Mouse (Mus musculus): ENCODE measurements around the gene Bbs4. TPM values are rescaled to one million over a fixed set of nuclear protein-coding genes. Genes with fewer than 3 reads are reported as not detected.

Gene Bbs4
- polyA plus RNA-seq, 1 experiment, result 11.2 TPM

DNA sequence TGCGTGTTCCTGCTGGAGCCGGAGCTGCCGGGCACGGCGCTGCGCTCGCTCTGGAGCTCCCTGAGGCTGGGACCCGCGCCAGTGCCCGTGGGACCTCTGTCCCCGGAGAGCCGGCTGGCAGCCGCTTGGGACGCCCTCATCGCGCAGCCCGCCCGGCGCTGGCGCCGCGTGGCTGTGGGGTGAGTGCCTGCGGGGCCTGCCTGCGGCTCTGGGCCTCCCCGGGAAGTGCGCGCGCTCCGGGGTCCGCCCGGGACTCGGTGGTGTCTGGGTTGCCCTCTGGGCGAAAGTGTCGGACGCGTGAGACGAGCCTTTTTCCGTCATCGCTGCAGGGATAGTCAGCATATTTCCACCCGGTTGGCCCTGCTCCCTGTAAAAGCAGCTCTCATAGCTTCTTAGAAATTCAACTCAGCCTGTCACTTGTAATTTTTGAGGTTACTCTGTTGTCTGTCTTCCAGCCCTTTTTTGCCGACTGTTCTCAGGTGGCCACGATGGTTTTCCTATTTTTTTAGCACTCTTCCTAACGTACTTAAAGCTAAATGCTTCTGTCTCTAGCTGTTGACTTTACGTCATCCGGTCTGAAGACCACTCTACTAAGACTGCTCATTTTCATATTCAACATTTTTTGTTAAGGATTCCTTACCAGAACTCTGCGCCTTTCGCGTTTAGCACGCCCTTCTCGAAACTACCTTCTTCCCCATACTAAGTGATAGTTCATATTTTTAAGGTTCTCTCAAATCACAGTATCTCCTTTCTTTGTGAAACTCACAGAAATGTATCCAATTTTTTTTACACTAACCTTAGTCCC lies 61.4 kb downstream of the Bbs4 start:
- DNase-seq (ENCODE audit: low spot score), result no peak

DNA sequence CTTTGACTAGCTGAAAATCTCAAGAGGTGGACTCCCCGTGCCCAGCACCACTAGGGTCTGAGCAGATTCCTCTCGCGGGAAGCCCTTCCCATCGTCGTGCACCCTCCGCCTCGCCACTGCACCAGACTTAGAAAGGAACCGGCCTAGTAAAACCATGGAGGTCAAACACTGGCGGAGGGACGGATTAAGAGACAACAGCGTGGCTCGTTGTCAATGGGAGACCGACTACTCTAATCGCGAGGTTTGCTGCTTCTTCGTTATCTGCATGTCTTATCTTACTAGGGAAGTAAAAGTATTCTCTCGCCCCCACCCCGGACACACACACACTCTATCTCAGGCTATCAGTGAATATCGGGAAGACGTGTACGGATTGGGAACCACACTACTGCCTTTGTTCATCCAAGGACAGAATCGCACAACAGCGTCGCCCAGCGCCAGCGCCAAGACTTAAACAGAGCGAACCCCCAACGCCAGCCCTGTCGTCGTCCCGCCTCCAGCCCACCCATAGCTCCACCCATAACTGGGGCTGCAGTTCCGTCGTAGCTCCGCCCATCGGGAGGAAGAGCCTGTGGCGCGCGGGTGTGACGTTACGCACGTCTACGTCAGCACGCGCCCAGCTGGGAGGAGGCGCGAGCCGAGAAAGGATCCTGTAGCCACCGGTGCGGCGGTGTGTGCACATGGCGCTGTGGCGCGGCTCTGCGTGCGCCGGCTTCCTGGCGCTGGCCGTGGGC lies 62.2 kb downstream of the Bbs4 start, which contains the start of gene Adpgk:
Gene Adpgk, plus strand, starts transcription at position 602 of the 731 bp plus-strand sequence.
- peak; percentile 93 for DNase-seq (ENCODE audit: low spot score)

DNA sequence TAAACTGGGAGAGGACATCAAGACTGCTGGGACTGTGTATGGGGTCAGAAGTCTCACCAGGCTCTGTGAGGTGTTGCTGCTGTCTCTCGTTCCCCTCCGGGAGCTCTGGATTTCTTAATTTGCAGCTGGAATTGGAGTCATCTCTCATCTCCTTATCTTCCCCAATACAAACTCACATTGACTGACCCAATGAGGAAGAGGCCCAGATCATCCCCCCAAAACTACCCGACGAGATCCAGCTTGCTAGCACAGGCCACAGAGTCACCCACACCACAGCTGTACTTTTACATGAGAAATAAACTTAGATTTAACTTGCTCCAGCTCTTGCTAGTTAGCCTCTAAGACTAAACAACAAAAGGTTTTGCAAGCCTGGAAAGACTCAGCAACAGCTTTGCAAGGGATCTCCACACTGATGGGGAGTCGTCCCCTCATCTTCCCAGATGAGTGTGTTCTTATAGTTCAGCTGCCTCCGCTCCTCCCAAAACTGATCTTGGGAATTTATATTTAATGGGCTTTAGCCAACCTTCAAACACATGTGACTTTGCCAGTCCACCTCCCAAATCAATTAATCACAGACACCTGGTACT lies 63.7 kb downstream of the Bbs4 start:
- DNase-seq (ENCODE audit: low spot score), result no peak

DNA sequence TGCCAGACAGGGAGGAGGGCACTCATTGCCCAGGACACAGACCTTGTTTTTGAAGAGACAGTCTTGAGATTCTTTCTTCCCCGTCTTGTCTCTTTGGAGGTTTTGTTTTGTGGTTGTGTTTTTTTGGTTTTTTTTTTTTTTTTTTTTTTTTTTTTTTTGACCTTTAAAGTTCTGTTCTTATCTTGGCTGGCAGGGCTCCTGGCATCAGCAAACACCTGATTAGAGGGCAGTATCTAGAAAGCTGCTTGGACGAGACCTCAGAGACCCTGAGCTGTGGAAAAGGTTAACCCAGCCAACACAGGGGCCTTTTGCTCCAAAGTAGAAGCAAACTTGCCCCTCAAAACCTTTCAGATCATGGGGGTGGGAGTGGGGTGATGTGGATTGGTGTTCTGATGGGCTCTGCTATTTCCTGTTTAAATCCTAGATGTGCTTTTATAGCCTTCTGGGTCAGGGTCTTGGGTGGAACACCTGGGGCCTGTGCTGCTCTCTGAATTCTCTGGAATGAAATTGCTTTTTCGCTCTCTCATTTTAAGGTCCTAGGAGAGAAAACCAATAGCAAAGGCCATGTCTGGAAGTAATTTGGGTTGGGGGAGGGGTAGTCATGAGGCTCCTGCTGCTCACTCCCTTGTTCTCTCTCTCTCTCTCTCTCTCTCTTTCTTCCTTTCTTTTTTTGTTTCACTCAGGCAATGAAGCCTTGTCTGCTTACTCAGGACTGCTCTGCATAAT lies 64.5 kb downstream of the Bbs4 start:
- no peak for DNase-seq (ENCODE audit: low spot score)

DNA sequence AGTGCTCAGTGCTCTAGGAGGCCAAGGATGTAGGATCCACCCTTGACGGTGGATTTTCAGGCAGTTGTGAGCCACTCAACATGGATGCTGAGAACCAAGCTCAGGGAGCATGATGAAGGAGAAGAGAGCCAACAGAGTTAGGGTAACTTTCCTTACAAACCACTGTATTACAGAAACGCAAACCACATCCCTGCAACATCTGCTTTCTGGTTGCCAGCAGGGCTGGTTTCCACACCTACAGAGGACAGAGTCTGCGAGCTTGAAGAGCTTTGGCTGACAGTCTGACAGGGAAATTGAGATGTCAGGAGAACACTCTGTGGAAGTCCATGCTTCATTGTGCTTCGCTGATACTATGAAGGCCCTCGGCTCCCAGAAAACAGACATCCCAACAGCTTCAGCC lies 65.2 kb downstream of the Bbs4 start:
- DNase-seq (ENCODE audit: low spot score), result no peak

DNA sequence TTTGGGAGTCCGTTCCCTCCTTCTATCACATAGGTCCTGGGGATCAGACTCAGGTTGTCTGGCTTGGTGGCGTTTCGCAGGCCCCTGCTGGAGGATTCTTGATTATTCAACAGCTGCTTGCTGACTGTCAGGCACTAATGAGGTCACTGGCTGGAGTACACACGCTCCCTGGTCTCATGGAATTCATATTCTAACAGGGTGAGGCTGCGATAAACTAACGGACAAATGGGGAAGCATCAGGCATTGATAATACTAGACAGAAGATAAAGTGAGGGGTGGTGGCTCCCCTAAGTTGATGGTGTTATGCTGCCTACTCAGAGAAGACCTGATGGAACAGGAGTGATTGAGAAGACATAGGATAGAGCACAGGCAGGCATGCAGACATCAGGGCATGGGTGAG lies 67.7 kb downstream of the Bbs4 start:
- no peak for DNase-seq (ENCODE audit: low spot score)

DNA sequence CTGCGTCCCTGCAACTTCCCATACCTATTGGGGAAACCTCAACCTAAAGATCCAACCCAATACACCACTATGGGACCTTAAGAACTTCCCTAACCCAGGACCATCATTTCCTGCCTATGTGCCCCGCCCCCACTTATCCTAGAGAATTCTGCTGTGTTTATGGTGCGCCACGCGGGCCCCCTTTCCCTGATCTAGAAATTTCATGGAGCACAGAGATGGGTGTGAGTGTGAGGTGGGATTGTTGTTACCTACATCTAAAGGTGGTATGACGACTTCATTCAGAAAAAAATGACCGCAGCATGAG lies 70.7 kb downstream of the Bbs4 start:
- no peak for DNase-seq (ENCODE audit: low spot score)

DNA sequence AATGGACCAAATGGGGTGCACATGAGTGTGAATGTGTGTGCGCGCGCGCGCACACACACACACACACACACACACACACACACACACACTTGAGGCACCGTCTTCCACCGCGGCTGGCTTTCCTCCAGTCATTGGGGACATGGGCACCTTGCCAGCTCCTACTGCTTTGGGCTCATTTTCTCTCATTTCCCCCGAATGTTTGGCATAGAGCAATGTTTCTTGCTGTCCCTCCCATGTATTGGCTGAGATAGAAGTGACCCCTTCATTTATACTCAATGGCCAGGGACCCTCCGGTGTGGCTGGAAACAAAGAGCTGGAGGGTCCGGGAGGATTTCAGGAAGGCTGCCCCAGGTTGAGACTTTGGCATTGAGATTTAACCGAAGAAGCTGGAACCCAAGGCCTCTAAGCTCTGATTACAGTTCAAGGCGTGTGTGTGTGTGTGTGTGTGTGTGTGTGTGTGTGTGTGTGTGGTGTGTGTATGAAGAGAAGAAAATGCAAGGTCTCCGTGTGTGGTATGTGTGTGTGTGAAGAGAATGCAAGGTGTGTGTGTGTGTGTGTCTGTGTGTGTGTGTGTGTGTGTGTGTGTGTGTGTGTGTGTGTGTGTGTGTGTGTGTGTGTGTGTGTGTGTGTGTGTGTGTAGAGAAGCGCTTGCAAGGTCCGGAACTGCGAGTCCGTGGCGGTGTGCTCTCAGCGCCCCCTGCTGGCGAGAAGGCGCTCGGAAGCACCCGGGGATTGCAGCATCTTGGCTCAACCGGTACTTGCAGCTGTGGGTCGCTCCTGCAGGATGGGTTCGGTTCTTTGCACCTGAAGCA lies 71.2 kb downstream of the Bbs4 start:
- peak; percentile 71 for DNase-seq (ENCODE audit: low spot score)

DNA sequence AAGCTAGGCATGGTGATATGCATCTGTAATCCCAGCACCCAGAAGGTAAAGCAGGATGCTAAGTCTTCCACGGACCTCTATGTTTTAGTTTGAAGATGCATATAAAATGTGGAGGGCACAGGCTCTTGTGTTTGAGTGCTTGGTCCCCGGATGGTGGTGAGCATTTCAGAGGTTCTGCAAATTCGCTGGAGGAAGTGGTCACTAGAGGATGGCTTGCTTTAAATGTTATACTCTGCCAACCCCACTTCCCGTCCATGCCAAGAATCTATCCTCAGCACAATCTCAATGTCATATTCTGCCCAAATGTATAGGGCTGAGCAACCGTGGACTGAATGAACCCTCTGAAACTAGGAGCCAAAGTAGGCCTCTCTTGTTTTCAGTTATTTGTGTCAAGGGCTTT lies 72.4 kb downstream of the Bbs4 start:
- no peak for DNase-seq (ENCODE audit: low spot score)

DNA sequence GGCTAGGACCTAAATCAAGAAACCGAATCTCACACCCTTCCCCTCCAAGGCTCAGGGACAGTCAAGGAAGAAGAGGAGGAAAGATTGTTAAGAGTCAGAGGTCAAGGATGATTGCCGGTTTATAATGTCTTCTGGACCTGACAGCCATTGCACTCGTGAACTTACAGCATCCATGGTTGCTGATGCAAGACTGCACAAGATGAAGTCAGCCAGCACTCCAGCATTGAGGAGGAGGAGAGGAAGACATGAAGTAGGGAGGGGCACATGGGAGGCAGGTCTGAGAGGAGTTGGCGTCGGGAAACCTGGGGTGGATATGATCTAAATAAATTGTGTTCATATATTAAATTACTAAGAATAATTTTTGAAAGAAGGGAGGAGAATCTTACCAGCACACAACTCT lies 74.6 kb downstream of the Bbs4 start:
- no peak for DNase-seq (ENCODE audit: low spot score)

DNA sequence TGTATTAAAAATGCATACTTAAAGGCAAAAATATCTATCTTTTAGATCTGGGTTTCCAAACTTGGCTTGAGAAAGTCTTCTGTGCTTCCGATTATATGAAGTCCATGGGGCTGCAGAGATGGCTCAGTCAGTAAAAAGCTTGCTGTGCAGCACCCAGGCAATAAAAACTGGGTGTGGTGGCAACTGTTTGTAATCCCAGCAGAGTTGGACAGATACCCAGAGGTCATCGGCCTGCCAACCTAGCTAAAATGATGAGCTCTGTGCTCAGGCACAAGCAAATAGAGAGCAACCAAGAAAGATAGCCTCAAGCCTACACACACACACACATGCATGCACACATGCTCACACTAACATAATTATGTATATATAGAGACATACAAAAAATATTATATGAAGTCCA lies 75.1 kb downstream of the Bbs4 start:
- no peak for DNase-seq (ENCODE audit: low spot score)

DNA sequence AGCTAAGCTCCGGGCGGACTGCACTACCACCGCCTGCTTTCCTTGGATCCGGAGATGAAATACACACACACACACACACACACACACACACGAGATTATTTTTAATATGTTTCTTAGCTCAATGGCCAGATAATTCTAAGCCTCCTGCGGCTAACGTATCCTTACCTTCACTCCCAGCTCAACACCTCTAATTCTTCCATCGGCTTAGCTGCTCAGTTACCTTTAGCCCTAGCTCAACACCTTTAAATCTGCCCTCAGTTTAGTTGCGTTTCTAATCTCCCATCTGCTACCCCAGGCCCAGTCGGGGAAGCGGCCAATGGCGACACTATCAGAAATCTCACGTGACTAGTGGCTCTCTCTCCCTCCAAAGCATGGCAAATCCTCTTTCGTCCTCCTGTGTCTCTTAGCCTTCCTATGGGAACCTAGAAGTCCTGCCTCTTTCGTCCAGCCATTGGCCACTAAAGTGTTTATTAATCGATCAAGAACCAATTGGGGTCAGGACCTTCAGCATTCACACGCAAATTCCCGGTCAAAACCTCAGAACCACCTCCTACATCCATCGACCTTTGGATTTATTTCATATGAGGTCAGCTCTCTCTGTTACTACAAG lies 78.4 kb downstream of the Bbs4 start:
- DNase-seq (ENCODE audit: low spot score), result no peak

DNA sequence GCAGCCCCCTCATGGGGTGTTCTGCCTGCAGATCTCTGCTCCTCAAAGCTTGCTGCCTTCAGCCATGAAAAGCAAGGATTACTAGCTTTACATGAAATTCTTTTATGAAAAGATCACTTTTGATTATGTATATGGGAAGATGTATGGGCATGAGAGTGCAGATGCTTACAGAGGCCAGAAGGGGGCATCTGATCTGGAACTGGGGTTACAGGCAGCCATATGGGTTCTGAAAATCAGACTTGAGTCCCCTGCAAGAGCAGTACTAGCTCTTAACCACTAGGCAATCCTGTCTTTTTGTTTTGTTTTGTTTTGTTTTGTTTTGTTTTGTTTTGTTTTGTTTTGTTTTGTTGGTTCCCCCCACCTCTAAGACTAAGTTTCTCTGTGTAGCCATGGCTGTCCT lies 80.1 kb downstream of the Bbs4 start:
- DNase-seq (ENCODE audit: low spot score), result no peak

Other genes starting within 250 kb of the Bbs4 start
- gene Adpgk, start 62.0 kb downstream of the Bbs4 start, polyA plus RNA-seq (2012; rRNA removed), result 26.4 and 29.9 TPM in 2 replicates
- 40.0 and 45.5 TPM in 2 replicates for gene Arih1, start 133.1 kb upstream of the Bbs4 start, polyA plus RNA-seq (2012; rRNA removed)
- 103 and 106 TPM in 2 replicates for gene Hexa, start 186.0 kb upstream of the Bbs4 start, polyA plus RNA-seq (2012; rRNA removed)
- 1.3 and 1.5 TPM in 2 replicates for gene Tmem202, start 186.3 kb upstream of the Bbs4 start, polyA plus RNA-seq (2012; rRNA removed)
- gene Celf6, start 224.4 kb upstream of the Bbs4 start, polyA plus RNA-seq (2012; rRNA removed), result 0.19 and 0.21 TPM in 2 replicates

Data from urinary bladder, adult 2 months (tissue).